8 mouse cellular contexts compared by ENCODE assay signal in the genomic region with DNA sequence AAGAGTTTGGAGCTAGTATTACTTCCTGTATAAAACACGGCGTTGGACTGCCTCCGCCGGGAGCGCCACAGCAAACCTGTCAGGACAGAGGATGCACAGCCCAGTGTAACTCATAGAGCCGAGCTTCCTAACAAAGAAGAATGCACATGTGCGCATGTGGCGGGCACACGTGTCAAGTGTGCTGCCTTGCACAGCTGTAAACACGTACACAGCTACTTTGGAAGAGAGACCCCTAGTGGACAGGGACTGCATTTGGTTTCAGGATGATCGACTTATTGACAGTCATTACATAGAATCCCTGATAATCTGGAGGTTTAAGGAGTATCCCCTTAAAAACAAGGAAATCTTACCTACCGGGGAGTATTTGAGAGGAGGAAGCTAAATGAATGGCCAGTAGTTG. TPM values are rescaled to one million over a fixed set of nuclear protein-coding genes. Genes with fewer than 3 reads are reported as not detected.
DNase-seq lines count a peak whose midpoint lies in the region; ATAC-seq and TF ChIP-seq lines count a peak whose summit lies in the region.
"Not testable (repeated sequence)": the region's sequence is repeated elsewhere in the genome, so short reads cannot be mapped to it uniquely, and the experiment has no call there.

No protein-coding gene starts in this region.

- peak; percentile 31 for DNase-seq in c-Kit-positive CD71-negative TER-119-negative erythroid progenitor cells, embryonic 14.5 days (ENCODE audit: low read depth)
- not testable (repeated sequence) for DNase-seq in midbrain, embryonic 11.5 days (ENCODE audit: low spot score, missing footprints)
- DNase-seq in splenic B cell, adult 2 months (ENCODE audit: low read depth, low spot score) = peak; percentile 64

- H3K4me2 ChIP-seq in heart, embryonic 16.5 days (ENCODE audit: low read depth, low read length); intestine, postnatal 0 days (replicated peaks; ENCODE audit: low read depth); limb, embryonic 13.5 days (replicated peaks); midbrain, embryonic 11.5 days: not testable (repeated sequence)

- not testable (repeated sequence) for H3K4me1 ChIP-seq in ES-Bruce4 (ENCODE audit: control insufficient read depth, insufficient read depth, low read length); heart, embryonic 16.5 days (ENCODE audit: control insufficient read depth, insufficient read depth, low read length); intestine, postnatal 0 days (replicated peaks; ENCODE audit: control insufficient read depth, insufficient read depth, low read length); limb, embryonic 13.5 days; midbrain, embryonic 11.5 days (ENCODE audit: control insufficient read depth, insufficient read depth, low read length)

- ATAC-seq in erythroid progenitor cell, adult 5-6 weeks (replicated peaks; ENCODE audit: low FRiP score, poor library complexity, severe bottlenecking) = 0 out of 2 replicates have a peak, but pooled peaks have one; percentile 42
- peak; percentile 50 for ATAC-seq in heart, embryonic 16.5 days (replicated peaks; ENCODE audit: extremely low read depth, insufficient read depth, low FRiP score)
- peak; percentile 53; the same call in 1 of the 2 replicates for ATAC-seq in intestine, postnatal 0 days
- peak; percentile 80 for ATAC-seq in limb, embryonic 13.5 days (ENCODE audit: low FRiP score, low read depth)
- peak; percentile 72; the same call in 1 of the 2 replicates for ATAC-seq in midbrain, embryonic 11.5 days (ENCODE audit: low FRiP score)

- not testable (repeated sequence) for H3K4me3 ChIP-seq in ES-Bruce4 (ENCODE audit: low read depth, low read length); heart, embryonic 16.5 days (ENCODE audit: low read length); intestine, postnatal 0 days (ENCODE audit: low read depth, low read length); limb, embryonic 13.5 days; midbrain, embryonic 11.5 days (ENCODE audit: low read depth, low read length)

- H3K27ac ChIP-seq in ES-Bruce4 (ENCODE audit: insufficient read depth, low read length); heart, embryonic 16.5 days (ENCODE audit: low read length); intestine, postnatal 0 days (ENCODE audit: low read depth, low read length); limb, embryonic 13.5 days; midbrain, embryonic 11.5 days (ENCODE audit: low read depth, low read length): not testable (repeated sequence)

- not testable (repeated sequence) for H3K27me3 ChIP-seq in ES-Bruce4 (ENCODE audit: control insufficient read depth, insufficient read depth, low read length, poor library complexity, severe bottlenecking); heart, embryonic 16.5 days (ENCODE audit: control insufficient read depth, insufficient read depth, low read length); intestine, postnatal 0 days (replicated peaks; ENCODE audit: control insufficient read depth, insufficient read depth, low read length); limb, embryonic 13.5 days; midbrain, embryonic 11.5 days (ENCODE audit: control insufficient read depth, insufficient read depth, low read length); splenic B cell, adult 2 months (ENCODE audit: control insufficient read depth, insufficient read depth, low read length, poor library complexity, severe bottlenecking)

- not testable (repeated sequence) for TF ChIP-seq EP300 in ES-Bruce4 (IDR thresholded peaks at IDR 0.05; ENCODE audit: insufficient read depth, low read depth, low read length)

- TF ChIP-seq POLR2A in ES-Bruce4 (IDR thresholded peaks at IDR 0.05; ENCODE audit: insufficient read depth, low read length) = not testable (repeated sequence)

- 54% methylated on average over 7 of the region's 12 CpGs for WGBS in heart, embryonic 16.5 days
- 45% methylated on average over 7 of the region's 12 CpGs for WGBS in intestine, postnatal 0 days
- 64% methylated on average over 9 of the region's 12 CpGs for WGBS in limb, embryonic 13.5 days
- WGBS in midbrain, embryonic 11.5 days = 66% methylated on average over 7 of the region's 12 CpGs

- not testable (repeated sequence) for H3K9ac ChIP-seq in ES-Bruce4 (ENCODE audit: low read depth, poor library complexity, severe bottlenecking); heart, embryonic 16.5 days (ENCODE audit: low read length); intestine, postnatal 0 days (ENCODE audit: low read depth, low read length); limb, embryonic 13.5 days; midbrain, embryonic 11.5 days (ENCODE audit: low read length)

- peak; percentile 31 for TF ChIP-seq CTCF in ES-Bruce4 (IDR thresholded peaks at IDR 0.05; ENCODE audit: low read depth, low read length)
- peak; percentile 77 for TF ChIP-seq CTCF in intestine, postnatal 0 days (IDR thresholded peaks at IDR 0.05; ENCODE audit: low read depth)

- not testable (repeated sequence) for H3K9me3 ChIP-seq in ES-Bruce4 (replicated peaks; ENCODE audit: control insufficient read depth, insufficient read depth, low read length, poor library complexity, severe bottlenecking); heart, embryonic 16.5 days (replicated peaks; ENCODE audit: control insufficient read depth, low read length); intestine, postnatal 0 days (ENCODE audit: control insufficient read depth); limb, embryonic 13.5 days; midbrain, embryonic 11.5 days (ENCODE audit: control insufficient read depth, low read length)

- H3K36me3 ChIP-seq in ES-Bruce4 (ENCODE audit: control insufficient read depth, insufficient read depth, low read length, poor library complexity, severe bottlenecking) = peaks cover 40% of the 10 kb centered on the region
- H3K36me3 ChIP-seq in heart, embryonic 16.5 days (ENCODE audit: control insufficient read depth, insufficient read depth) = peaks cover 70% of the 10 kb centered on the region
- peaks cover 21% of the 10 kb centered on the region for H3K36me3 ChIP-seq in intestine, postnatal 0 days (ENCODE audit: control insufficient read depth, insufficient read depth)
- H3K36me3 ChIP-seq in limb, embryonic 13.5 days = peaks cover 81% of the 10 kb centered on the region
- peaks cover 40% of the 10 kb centered on the region for H3K36me3 ChIP-seq in midbrain, embryonic 11.5 days (ENCODE audit: control insufficient read depth, insufficient read depth, low read length)
- H3K36me3 ChIP-seq in splenic B cell, adult 2 months (ENCODE audit: control insufficient read depth, insufficient read depth, low read length, poor library complexity, severe bottlenecking) = not testable (repeated sequence)

RNA-seq across cellular contexts. Expression of a gene that starts 15.3 kb away (rescaled TPM):
- polyA plus RNA-seq in ES-Bruce4 (2011; ENCODE audit: insufficient read depth, insufficient read length, low read depth, missing spikeins) = 31.4 and 32.5 TPM in 2 replicates
- total RNA-seq in erythroid progenitor cell, adult 5-6 weeks (2015; ENCODE audit: low replicate concordance) = 48.7 and 73.8 TPM in 2 replicates
- 42.1 and 47.7 TPM in 2 replicates for total RNA-seq in erythroid progenitor cell, adult 5-6 weeks (2017; ENCODE audit: low replicate concordance)
- polyA plus RNA-seq in heart, embryonic 16.5 days (2015; fragmentation: Nextera tagmentation; extraction: Ambion mirVana) = 13.5 and 14.3 TPM in 2 replicates
- polyA plus RNA-seq in intestine, postnatal 0 days (2015; fragmentation: Nextera tagmentation; extraction: Ambion mirVana) = 4.2 and 6.7 TPM in 2 replicates
- 24.6 and 26.2 TPM in 2 replicates for polyA plus RNA-seq in limb, embryonic 13.5 days (2015; fragmentation: Nextera tagmentation; extraction: Ambion mirVana)
- polyA plus RNA-seq in midbrain, embryonic 11.5 days (2014; fragmentation: Nextera tagmentation; extraction: Ambion mirVana) = 31.3 and 35.9 TPM in 2 replicates
